Mouse (Mus musculus) G1E (cell line): Measurements from ENCODE around the gene Aldh3b2. TPM values are rescaled to one million over a fixed set of nuclear protein-coding genes. Genes with fewer than 3 reads are reported as not detected.

Source experiments
- ATAC-seq: 2 replicates; pipeline ENCODE4 v1.8.0; 2016; ENCODE audit warnings: mild to moderate bottlenecking; ENCODE audit not compliant: insufficient number of reproducible peaks, poor library complexity, low FRiP score, severe bottlenecking; ENCODE audit errors: extremely low read depth
- DNase-seq: peaks from one replicate; pipeline ENCODE4 v3.0.0; 2012; ENCODE audit warnings: low spot score
- H3K27me3 ChIP-seq: 2 replicates; pipeline ENCODE4 v1.6.1; 2012; ENCODE audit warnings: mild to moderate bottlenecking, low read length, inconsistent platforms; ENCODE audit not compliant: insufficient read depth
- H3K36me3 ChIP-seq: replicated peaks from 2 replicates; pipeline ENCODE3; 2012; ENCODE audit warnings: mild to moderate bottlenecking, inconsistent platforms
- H3K4me1 ChIP-seq: 2 replicates; pipeline ENCODE4 v1.6.1; 2012; ENCODE audit warnings: low read depth, low read length, inconsistent platforms, mixed read lengths; ENCODE audit not compliant: insufficient read depth
- H3K4me3 ChIP-seq: 2 replicates; pipeline ENCODE4 v1.5.1; 2012; ENCODE audit warnings: low read depth, mild to moderate bottlenecking, inconsistent platforms, low read length, moderate library complexity, mixed read lengths
- H3K9me3 ChIP-seq: replicated peaks from 2 replicates; pipeline ENCODE4 v1.6.1; 2012; ENCODE audit warnings: inconsistent platforms
- CTCF ChIP-seq: IDR thresholded peaks from 2 replicates; pipeline ENCODE4 v1.5.1; 2012; ENCODE audit warnings: low read depth, low read length, inconsistent platforms, mixed read lengths
- GATA1 ChIP-seq: IDR thresholded peaks from 2 replicates; pipeline ENCODE4 v1.6.1; 2012; ENCODE audit warnings: borderline replicate concordance, low read length, inconsistent platforms, mixed read lengths
- GATA2 ChIP-seq: IDR thresholded peaks from 2 replicates; pipeline ENCODE4 v1.6.1; 2012; ENCODE audit warnings: low read depth, low read length, inconsistent platforms, borderline replicate concordance
- POLR2AphosphoS5 ChIP-seq: IDR thresholded peaks from 2 replicates; pipeline ENCODE4 v1.6.1; 2012; ENCODE audit warnings: low read depth, low read length, inconsistent platforms; ENCODE audit not compliant: insufficient replicate concordance
- TAL1 ChIP-seq: conservative IDR thresholded peaks from 2 replicates; pipeline ENCODE4 v1.6.1; 2012; ENCODE audit warnings: low read depth, low read length, inconsistent platforms, mixed read lengths
- polyA plus RNA-seq: library from polyadenylated mRNA; stranded (reverse); fragments of >175 nt; gene quantifications from 2 replicates; pipeline ENCODE4 v1.2.3, GENCODE M21; 2012
- total RNA-seq, 2 experiments: library from RNA; stranded (forward) in 1 of 2; stranded (reverse) in 1 of 2; fragments of 200-1000 nt in 1 of 2; fragments of >200 nt in 1 of 2; fragmentation: Nextera tagmentation in 1 of 2; gene quantifications; 2 replicates each; pipeline ENCODE4 v1.2.3; 2014 to 2017

The Aldh3b2 gene
- total and polyA plus RNA-seq, 3 experiments: 0.11 TPM; not detected in 2

DNA sequence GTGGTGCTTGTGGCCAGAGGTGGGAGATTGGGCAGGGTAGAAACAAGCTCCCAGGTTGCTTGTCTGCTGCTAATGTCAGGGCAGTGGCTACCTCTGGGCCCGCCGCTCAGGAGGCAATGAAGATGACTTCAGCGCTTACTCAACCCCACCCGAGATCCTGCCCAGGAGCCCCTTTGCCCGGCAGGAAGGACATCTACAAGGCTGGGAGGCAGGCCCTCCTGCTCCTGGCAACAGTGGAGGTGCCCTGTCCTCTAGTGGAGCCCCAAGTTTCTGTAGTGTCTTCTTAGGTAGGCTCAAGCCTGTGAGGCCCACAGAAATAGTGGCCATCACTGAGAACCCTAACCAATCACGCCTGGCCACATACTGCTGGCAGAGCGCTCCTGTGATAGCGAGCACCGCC is 33.0 kb downstream of the Aldh3b2 start:
- Histone ChIP-seq H3K4me1 (peaks cover 27% of the 10 kb centered on the region), H3K36me3 (peaks cover 86% of the 10 kb centered on the region)
- no peak for DNase-seq

DNA sequence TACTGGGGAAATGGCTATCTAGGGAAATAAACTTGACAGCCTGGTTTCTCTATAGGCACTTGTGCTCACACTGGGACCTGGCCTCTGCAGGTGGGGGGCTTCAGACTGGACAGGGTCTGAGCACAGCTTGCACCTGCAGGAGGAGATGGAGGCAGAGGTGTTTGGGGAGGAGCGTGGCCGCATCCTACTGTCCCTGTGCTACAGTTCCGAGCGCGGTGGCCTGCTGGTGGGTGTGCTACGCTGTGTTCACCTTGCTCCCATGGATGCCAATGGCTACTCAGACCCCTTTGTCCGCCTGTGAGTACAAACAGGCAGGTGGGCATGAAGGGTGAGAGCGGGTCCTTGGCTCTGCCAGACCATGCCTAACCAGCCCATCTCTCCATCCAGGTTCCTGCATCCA is 33.8 kb downstream of the Aldh3b2 start:
- Histone ChIP-seq H3K27me3 (no peaks in the 10 kb centered on the region), H3K4me1 (peaks cover 29% of the 10 kb centered on the region), H3K4me3 (no peak overlapping the region), H3K36me3 (peaks cover 93% of the 10 kb centered on the region), H3K9me3 (no peaks in the 10 kb centered on the region)
- no peak for TF ChIP-seq GATA1
- TF ChIP-seq GATA2: no peak
- TF ChIP-seq CTCF: no peak
- no peak for TF ChIP-seq POLR2AphosphoS5
- no peak for TF ChIP-seq TAL1
- ATAC-seq (no peak), DNase-seq (no peak)

More for the DNA sequence above, 33.0 kb downstream of the Aldh3b2 start:
- H3K27me3 ChIP-seq: no peaks in the 10 kb centered on the region
- H3K4me3 ChIP-seq: no peak overlapping the region
- TF ChIP-seq POLR2AphosphoS5 (no peak), GATA1 (no peak), CTCF (no peak)
- no peak for ATAC-seq
- H3K9me3 ChIP-seq: no peaks in the 10 kb centered on the region

DNA sequence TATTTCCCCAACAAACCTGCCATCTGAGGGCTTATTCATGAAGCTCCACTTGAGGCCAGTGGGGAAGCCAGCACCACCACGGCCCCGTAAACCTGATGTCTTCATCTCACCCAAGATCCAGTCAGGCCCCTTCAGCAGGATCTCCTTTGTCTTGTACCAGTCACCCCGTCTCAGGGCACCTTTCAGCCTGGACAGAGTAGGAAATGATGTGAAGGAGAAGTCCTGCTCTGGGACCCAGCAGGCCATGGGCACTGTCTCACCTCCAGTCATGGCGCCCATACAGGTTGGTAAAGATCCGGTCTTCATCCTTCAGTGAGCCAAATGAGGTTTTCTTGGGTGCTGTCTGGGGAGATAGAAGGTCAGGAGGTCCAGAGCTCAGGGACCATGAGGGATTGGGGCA is 39.0 kb downstream of the Aldh3b2 start:
- TF ChIP-seq GATA2: no peak
- no peak for TF ChIP-seq POLR2AphosphoS5
- no peak for TF ChIP-seq TAL1
- no peak for TF ChIP-seq CTCF
- no peak for TF ChIP-seq GATA1
- H3K9me3 ChIP-seq: no peaks in the 10 kb centered on the region
- DNase-seq (no peak), ATAC-seq (no peak)
- no peak overlapping the region; the same call in 1 of the 2 replicates for H3K4me3 ChIP-seq
- H3K36me3 ChIP-seq: peaks cover 52% of the 10 kb centered on the region
- no peaks in the 10 kb centered on the region for H3K27me3 ChIP-seq
- peaks cover 43% of the 10 kb centered on the region for H3K4me1 ChIP-seq

DNA sequence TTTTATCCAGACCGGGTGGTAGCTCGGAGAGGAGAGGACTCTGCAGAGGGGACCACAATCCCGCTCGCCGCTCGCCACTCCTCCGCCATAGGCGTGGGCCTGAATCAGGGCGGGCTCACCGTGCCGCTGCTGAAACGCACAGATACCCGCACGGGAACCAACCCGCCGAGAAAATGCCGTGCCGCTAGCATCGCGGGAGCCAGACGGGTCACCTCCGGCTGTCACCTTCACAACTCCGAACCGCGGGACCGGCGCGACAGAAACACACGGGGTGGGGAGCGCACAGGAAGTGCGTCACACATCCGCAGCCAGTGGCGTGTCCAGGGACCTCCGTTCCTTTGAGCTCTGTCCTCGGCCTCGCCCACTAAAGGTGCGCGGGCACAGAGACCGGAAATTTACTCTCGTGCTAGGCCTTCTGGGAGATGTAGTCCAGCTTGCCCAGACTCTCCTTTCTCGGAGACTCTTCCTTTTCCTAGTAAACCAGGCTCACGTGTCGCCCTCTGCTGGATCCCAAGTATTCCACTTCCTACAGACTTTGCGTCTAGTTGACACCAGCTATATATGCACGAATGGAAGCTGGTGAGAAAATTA is 40.4 kb downstream of the Aldh3b2 start, which contains the start of gene Ndufv1:
Ndufv1 (minus strand) TSS at position 375 of the 591 bp plus-strand sequence.
- peak; percentile 99 for ATAC-seq

DNA sequence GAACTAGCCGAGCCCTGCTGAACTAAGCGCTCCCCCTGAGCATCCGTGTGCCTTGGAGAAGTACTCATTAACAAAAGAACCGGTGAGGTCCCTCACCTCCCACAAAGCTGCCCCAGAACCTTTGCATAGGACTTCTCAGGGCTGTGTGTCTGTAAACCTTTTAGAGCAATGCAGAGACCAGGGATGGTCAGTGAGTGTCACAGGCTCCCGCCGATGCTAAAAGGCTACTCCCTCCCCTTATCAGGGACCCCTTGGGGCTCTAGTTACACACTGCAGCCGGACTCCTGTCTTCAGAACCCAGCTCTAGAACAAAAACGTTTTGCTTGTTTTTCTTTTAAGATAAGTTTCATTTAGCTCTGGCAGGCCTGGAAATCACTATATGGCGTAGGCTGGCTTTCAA is 40.9 kb downstream of the Aldh3b2 start:
- DNase-seq: peak; percentile 27
- no peaks in the 10 kb centered on the region for H3K9me3 ChIP-seq
- ATAC-seq: no peak

More for the DNA sequence above, 40.4 kb downstream of the Aldh3b2 start, which contains the start of gene Ndufv1:
- Histone ChIP-seq H3K4me3 (peak within 1 kb of the TSS; percentile 81), H3K9me3 (no peaks in the 10 kb centered on the region), H3K36me3 (peaks cover 37% of the 10 kb centered on the region), H3K27me3 (no peaks in the 10 kb centered on the region), H3K4me1 (peaks cover 45% of the 10 kb centered on the region)
- TF ChIP-seq TAL1: no peak
- TF ChIP-seq GATA1: no peak
- TF ChIP-seq POLR2AphosphoS5: no peak
- TF ChIP-seq GATA2: no peak
- TF ChIP-seq CTCF: peak; percentile 48; the same call in 1 of the 2 replicates
- peak; percentile 95 for DNase-seq

DNA sequence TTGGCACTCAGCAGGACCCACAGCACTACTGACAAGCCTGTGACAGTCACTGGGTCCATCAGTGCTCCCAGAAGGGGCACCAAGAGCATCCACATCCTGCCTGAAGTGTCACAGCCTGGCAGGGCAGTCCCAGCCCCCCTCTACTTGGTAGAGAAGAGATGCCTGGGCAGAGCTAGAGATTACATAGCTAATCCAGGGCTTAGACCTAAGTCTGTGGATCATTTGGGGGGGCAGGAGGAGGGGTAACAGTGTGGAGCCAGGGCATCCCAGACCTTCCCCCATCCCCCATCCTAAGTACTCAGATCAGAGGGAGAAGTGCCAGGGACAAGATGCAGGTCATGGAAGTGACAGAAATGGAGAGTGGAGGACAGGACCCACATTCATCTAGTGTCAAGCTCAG is 42.7 kb downstream of the Aldh3b2 start:
- H3K4me1 ChIP-seq: peaks cover 48% of the 10 kb centered on the region
- H3K27me3 ChIP-seq: 0 out of 2 replicates have a peak, but pooled peaks cover 4% of the 10 kb centered on the region
- peaks cover 15% of the 10 kb centered on the region for H3K36me3 ChIP-seq
- DNase-seq (no peak), ATAC-seq (no peak)
- H3K4me3 ChIP-seq: no peak overlapping the region
- no peaks in the 10 kb centered on the region for H3K9me3 ChIP-seq
- TF ChIP-seq TAL1 (no peak), CTCF (no peak), GATA1 (no peak), POLR2AphosphoS5 (no peak), GATA2 (no peak)

More for the DNA sequence above, 40.9 kb downstream of the Aldh3b2 start:
- TF ChIP-seq TAL1: no peak
- no peak for TF ChIP-seq CTCF
- no peak for TF ChIP-seq GATA1
- TF ChIP-seq POLR2AphosphoS5: no peak
- no peak for TF ChIP-seq GATA2
- Histone ChIP-seq H3K36me3 (peaks cover 32% of the 10 kb centered on the region), H3K4me1 (peaks cover 45% of the 10 kb centered on the region), H3K4me3 (peak overlapping the region; percentile 81), H3K27me3 (no peaks in the 10 kb centered on the region)
